Mouse (Mus musculus): ENCODE measurements around the gene Aadat.
"Not testable (repeated sequence)": the region's sequence is repeated elsewhere in the genome, so short reads cannot be mapped to it uniquely, and the experiment has no call there.

Gene Aadat

DNA sequence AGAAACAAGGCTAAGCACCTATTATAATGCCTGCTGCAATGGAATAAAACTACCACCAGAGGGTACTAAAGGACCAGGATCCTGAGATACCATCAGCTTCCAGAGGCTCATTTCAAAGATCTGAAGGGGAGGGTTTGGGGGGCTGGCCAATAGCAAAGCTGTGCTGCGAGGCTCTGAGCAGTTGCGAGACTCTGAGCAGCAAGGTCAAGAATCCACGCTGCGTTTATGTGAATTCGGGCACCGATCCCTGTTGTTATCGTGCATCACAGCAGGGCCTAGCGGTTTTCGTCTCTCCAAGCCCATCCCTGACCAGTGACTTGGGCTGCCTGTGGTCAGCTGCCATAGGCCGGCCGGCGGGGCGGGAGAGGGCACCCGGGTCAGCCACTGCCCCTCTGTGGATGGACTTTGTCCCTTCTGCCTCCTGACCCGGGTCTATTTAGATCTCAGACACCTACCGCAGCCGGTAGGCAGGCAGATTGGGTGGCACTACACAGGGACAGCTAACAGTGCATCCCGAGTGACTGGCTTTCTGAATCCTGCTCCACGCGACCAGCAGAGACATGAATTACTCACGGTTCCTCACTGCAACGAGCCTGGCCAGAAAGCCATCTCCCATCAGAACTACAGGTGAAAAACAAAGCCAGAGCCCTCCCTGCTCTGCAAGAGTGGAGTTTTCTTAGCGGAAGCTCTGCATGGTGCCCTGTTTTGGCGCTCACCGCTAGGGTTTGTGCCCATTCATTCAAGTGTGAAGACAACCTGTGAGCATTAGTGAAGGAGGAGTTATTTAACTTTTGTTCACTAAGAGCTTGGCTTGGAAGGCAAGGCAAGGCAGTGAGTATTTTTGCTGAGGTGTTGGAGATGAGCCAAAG, at the start of gene Aadat:
TSS of gene Aadat (plus strand) at position 280 of the 869 bp plus-strand sequence.
- peak; percentile 40 for DNase-seq (ENCODE audit: low spot score)

DNA sequence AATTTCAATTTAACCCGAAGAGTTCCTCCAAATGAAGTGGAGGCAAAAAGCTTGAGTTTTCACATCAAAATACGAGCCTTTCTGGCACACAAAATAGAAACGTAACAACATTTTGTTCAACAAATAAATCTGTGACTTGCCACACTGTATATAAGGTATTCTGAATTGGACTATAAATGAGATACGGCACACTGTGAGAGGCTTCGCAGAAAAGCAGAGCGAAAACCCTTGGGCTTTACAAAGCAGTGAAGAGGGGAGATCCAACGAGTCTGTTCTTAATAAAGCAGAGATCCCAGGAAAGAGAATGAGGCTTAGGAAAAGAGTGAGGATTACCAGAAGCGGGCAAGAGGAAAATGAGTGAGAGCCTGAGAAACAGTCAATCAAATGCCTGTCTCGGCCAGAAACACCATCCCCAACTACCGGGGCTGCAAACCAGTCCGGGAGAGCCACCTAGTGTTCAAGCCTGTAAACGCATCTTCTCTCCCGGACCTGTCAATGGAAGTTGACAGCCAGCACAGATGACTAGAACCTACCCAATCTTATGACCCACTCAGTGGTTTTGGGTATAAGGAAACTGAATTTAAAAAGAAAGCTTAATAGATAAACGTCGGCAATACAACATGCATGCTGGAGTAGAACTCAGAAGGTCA, 38.9 kb upstream of the Aadat start:
- peak; percentile 8 for DNase-seq (ENCODE audit: low spot score)

DNA sequence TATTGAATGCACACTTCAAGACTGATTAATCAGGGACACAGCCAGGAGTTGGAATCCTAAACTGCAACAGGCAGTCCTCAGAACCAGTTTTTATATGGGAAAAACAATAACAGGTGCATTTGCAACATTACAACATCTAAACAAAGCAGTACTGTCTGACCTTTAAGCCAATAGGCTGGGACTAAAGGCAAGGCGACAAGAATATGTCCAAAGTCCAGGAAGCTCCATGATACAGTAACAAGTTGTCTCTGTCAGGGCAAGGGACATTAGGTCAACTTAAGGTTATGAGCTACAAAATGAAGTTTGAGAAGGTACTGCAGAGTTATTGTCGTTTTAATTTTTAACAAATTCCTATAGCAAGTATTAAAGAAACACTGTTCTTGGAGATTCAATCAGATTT, 15.6 kb upstream of the Aadat start:
- no peak for DNase-seq (ENCODE audit: low spot score)

DNA sequence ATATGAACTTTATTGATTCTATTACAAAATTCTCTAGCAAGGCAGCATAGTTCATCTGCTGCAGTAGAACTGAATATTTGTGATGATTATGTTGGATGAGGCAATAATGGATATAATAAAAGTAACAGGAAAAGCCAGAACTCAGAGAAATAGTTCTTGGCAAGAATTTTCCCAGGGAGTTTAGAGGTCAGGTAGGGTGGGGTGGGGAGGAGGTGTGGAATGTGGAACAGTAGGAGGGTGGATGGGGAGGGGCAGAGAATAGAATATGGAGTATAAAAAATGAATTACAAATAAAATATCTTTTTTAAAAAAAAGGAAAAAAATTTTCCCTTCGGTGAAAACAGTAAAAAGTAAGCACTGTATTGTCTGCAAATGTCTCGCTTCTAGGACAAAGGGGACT, 13.9 kb upstream of the Aadat start:
- no peak for DNase-seq (ENCODE audit: low spot score)

DNA sequence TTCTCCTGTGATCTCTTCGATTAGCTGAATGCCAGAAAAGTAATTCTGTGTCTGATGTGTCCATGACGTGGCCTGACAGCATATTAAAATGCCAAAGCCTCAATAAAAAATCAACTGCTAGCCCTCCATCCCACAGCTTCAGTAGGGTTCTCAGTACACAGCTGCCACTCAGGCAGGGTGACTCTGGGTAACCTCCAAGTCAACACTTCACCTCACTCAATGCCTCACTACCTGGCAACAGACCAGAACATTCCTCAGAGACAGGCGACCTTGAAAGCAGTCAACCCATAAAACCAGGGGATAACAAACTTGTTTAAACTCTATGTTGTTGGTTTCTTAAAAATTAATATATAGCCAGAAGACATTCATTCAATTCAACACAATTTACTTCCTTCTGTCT, 13.3 kb upstream of the Aadat start:
- DNase-seq (ENCODE audit: low spot score), result no peak

DNA sequence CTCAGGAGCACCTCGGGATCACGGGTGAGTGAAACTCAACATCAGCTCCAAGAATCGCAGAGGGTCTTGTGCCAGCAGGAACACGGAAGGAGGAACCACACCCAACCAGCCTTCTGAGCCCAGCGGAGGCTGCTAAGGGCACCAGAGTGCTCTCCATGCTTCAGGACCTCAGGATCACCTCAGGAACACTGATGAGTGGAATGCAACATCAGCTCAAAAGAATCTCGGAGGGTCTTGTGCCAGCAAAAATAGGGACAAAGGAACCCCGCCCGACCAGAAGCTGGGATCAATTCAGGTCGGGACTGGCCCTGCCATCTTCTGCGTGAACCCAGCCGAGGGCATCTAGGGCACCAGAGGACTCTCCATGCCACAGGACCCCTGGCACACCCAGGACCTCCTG, 11.1 kb upstream of the Aadat start:
- DNase-seq (ENCODE audit: low spot score), result no peak

DNA sequence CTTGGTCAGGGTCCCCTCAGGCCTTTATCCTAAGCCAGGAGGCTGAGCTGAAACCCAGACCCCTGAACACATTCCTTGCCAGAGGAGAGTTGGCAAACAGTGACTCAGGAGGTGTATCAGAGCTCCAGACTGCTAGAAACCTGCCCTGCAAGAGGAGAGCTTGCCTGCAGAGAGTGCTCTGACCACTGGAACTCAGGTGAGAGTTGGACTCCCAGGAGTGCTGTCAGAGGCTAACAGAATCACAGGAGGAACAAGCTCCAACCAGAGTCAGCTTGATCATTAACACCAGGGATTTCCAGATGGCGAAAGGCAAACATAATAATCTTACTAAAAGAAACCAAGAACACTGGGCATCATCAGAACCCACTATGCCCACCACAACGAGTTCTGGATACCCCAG, 10.7 kb upstream of the Aadat start:
- not testable (repeated sequence) for DNase-seq (ENCODE audit: low spot score)

DNA sequence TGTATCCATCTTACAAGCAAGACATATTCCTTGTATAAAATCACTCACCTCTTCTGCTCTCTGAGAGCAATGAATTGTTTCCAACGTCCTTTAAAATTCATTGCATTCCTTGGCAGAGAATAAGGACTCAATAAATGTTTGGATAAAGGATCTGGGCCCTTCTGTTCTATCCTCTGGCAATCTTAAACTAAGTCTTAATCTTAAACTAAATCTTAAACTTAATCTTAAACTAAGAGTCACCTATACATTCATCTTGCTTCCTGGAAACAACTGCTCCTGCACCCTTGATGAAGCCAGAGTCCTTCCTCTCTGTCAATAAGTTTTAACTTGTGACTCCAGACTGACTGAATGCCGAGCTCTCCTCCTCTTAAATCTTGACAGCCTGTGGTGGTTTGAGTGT, 2.6 kb upstream of the Aadat start, which contains the start of gene Gm10283:
TSS of gene Gm10283 (minus strand) at position 101 of the 400 bp plus-strand sequence.
- no peak for DNase-seq (ENCODE audit: low spot score)

DNA sequence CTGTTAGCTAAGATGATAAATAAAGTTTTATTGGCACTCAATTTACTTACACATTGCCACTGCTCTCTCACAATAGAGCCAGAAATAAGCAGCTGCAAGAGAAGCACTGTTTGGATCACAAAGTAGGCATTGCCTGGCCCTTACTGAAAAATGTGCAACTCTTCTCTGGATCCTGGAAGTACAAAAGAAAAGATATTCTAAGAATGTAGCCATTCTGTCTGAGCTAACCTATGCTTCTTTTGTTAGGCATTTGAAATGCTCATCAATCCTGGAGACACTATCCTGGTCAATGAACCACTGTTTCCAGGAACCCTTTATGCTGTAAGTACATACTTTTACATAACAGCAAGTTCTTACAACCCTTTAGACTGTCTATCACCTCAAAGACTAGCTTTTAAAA, 12.6 kb downstream of the Aadat start:
- DNase-seq (ENCODE audit: low spot score), result no peak

DNA sequence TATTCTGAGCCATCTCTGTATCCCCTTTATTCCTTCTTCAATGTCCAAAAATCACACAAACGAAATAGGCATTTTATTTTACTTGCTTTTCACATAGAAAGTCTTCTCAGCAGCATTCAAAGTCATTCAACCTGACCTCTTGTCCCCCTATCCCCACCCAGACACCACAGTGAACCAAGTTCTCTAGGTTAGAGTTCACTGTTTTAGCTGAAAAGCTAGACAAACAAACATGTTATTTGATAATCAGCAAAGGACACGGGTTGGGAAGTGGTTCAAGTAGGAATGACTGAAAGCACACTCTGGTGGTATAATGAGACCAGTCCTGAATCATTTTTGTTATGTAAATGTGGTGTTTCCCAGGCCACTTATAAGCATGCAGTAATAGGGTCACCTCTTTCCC, 29.2 kb downstream of the Aadat start:
- DNase-seq (ENCODE audit: low spot score), result no peak

DNA sequence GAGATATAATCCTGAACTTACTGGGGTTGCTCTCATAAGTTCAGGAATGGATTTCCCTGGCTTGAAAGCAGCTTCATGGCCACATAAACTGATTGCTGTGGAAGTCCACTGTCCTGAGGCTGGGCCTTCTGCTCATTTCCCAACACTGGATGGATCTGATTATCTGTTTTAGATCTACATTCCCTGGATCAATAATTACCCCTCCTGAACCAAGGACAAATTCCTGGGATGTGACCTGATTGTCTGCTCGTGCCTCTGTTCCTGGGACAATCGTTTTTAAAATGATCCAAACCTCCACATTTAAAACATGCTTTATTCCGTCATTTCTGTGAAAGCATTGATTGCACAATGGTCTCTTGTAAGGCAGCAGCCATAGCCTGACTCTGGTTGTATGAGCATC, 61.1 kb downstream of the Aadat start:
- DNase-seq (ENCODE audit: low spot score), result no peak

DNA sequence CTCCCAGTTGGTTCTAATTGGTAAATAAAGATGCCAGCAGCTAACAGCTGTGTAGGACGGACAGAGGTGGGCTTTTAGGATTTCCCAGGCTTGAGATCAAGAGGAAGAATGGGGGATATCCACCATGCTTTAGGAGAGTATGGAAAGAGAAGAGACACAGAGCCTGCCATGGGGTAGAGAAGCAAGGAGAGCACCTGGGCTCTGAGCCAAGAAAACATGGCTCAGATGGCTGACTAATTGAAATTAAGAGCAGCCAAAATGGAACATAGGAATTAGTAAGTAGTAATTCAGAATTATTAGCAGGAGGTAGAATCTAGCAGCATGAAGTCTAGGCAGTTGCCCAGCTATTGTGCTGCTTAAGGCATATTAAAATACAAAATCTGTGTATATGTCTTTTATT, 71.5 kb downstream of the Aadat start:
- DNase-seq (ENCODE audit: low spot score), result no peak

DNA sequence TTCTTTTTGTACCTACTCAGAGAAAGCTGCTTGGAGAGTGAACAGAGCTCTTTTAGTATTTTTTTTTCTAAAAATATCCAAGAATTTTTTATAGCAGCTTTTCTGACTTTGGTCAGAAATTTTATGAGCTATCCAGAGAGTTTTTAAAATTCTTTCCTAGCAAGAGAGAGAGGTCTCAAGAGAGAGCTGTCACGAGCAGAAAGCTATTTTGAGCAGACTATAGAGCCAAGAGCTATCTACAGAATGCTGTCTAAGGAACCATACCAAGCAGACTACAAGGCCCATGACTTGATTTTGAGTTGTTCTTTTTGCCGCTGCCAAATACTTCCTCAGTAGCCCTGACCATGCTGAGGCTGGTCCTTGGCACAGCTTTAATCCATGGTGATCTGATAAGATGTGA, 77.6 kb downstream of the Aadat start:
- DNase-seq (ENCODE audit: low spot score), result no peak

DNA sequence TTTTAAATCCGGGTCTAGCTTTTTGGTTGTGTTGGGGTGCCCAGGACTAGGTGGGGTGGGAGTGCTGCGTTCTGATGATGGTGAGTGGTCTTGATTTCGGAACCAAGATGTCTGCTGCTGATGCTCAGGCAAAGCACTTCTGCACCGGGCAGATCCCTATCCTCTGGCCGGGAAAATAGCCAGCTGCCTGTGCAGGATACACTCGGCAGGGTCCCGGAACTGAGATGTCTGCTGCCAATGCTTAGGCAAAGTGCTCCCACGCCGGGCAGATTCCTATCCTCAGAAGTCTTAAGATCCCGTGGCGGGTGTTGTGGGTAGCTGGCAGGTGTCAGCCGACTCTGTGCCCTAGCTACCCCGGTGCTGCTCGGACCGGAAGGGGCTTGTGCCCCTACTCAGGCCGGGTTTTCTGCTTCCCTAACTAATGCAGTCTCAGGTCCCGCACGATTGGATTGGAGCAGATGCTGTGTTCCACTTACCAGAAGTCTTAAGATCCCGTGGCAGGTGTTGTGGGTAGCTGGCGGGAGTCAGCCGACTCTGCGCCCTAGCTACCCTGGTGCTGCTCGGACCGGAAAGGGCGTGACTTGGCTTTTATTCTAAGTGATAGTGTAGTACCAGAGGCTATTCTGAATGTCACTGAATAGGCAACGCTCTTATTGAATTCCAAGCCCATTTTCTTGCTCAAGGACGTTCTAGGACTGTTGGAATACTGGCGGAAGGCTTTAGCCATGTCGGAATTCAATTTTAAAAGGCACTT, 85.8 kb downstream of the Aadat start:
- not testable (repeated sequence) for DNase-seq (ENCODE audit: low spot score)

DNA sequence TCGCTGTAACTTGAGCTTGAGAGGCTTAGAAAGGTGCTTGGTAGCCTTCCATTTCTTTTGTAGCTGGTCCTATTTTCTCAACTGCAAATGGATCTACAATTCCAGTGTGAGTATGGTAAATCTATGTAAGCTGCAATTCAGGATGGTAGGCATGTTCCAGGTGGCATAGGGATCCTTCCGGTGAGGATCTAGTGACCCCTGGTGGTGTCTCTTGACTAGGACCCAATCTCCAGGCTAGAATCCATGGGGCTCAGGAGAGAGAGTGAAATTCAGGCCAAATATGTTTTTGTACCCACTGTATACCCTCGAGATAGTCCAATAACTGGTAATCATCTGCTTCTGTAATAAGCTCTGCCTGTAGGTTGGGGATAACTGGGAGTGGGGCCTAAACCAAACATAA, 89.0 kb downstream of the Aadat start:
- no peak for DNase-seq (ENCODE audit: low spot score)

All from lung, postnatal 25 days (tissue).